Mouse (Mus musculus): ENCODE data around the gene Usp10. TPM values are rescaled to one million over a fixed set of nuclear protein-coding genes. Genes with fewer than 3 reads are reported as not detected.

Usp10 gene
- polyA plus RNA-seq, 1 experiment from 2014 or later = 107 TPM

- CTCF ChIA-PET = interaction anchor here (1.0 to 1.6 kb wide), 3 partner anchors 46 to 152 kb away, joined by 3 read pairs; no protein-coding TSS in a partner anchor
- H3K27me3 ChIP-seq = no peaks in the 10 kb centered on the region
- no peak for TF ChIP-seq CTCF (IDR thresholded peaks at IDR 0.05)
- DNase-seq (ENCODE audit: low read depth, low spot score) = no peak
- in situ Hi-C loops (cut with MboI; ENCODE audit: low pct_unique_long_range_greater_than_20kb) = loop anchor here (5.0 kb wide), 1 partner anchor 149 kb away; no protein-coding TSS in a partner anchor
- ATAC-seq = no peak
- POLR2A ChIA-PET = no interaction called here
These were observed 21.2 kb downstream of the Usp10 start for GRCm38 (mm10) chr8:119931317-119931716.

- ChIA-PET CTCF (no interaction called here), POLR2A (no interaction called here)
- no peaks in the 10 kb centered on the region for H3K27me3 ChIP-seq
- DNase-seq (ENCODE audit: low read depth, low spot score) = no peak
- in situ Hi-C loops (cut with MboI; ENCODE audit: low pct_unique_long_range_greater_than_20kb) = loop anchor here (5.0 kb wide), 1 partner anchor 151 kb away; no protein-coding TSS in a partner anchor
- ATAC-seq = no peak
- no peak for TF ChIP-seq CTCF (IDR thresholded peaks at IDR 0.05)
These were observed 23.5 kb downstream of the Usp10 start for GRCm38 (mm10) chr8:119933681-119934080.

- in situ Hi-C loops (cut with MboI; ENCODE audit: low pct_unique_long_range_greater_than_20kb) = no loop called here
- POLR2A ChIA-PET = no interaction called here
- no peaks in the 10 kb centered on the region for H3K27me3 ChIP-seq
- ATAC-seq (no peak), DNase-seq (ENCODE audit: low read depth, low spot score) (no peak)
- no peak for TF ChIP-seq CTCF (IDR thresholded peaks at IDR 0.05)
- CTCF ChIA-PET = interaction anchor here (1.6 kb wide), 1 partner anchor 9 kb away, joined by 5 read pairs; no protein-coding TSS in a partner anchor
These were observed 25.4 kb downstream of the Usp10 start for GRCm38 (mm10) chr8:119935541-119935940.

- ATAC-seq (no peak), DNase-seq (ENCODE audit: low read depth, low spot score) (no peak)
- TF ChIP-seq CTCF (IDR thresholded peaks at IDR 0.05) = no peak
- in situ Hi-C loops (cut with MboI; ENCODE audit: low pct_unique_long_range_greater_than_20kb) = no loop called here
- H3K27me3 ChIP-seq = no peaks in the 10 kb centered on the region
- CTCF ChIA-PET = interaction anchor here (1.0 kb wide), 1 partner anchor 12 kb away, joined by 3 read pairs; no protein-coding TSS in a partner anchor
- POLR2A ChIA-PET = interaction anchor here (0.7 kb wide), 1 partner anchor 154 kb away, joined by 5 read pairs; no protein-coding TSS in a partner anchor
These were observed 28.3 kb downstream of the Usp10 start for GRCm38 (mm10) chr8:119938481-119938880.

GRCm38 (mm10) chr8:119939336-119939735, 29.2 kb downstream of the Usp10 start:
- ATAC-seq (peak; percentile 44), DNase-seq (ENCODE audit: low read depth, low spot score) (no peak)
- H3K27me3 ChIP-seq = no peaks in the 10 kb centered on the region
- POLR2A ChIA-PET = interaction anchor here (0.7 kb wide), 1 partner anchor 154 kb away, joined by 5 read pairs; no protein-coding TSS in a partner anchor
- CTCF ChIA-PET = interaction anchor here (1.0 to 1.4 kb wide), 2 partner anchors 11 to 54 kb away, joined by 3 read pairs; no protein-coding TSS in a partner anchor
- in situ Hi-C loops (cut with MboI; ENCODE audit: low pct_unique_long_range_greater_than_20kb) = no loop called here
- TF ChIP-seq CTCF (IDR thresholded peaks at IDR 0.05) = no peak

- in situ Hi-C loops (cut with MboI; ENCODE audit: low pct_unique_long_range_greater_than_20kb) = no loop called here
- no peaks in the 10 kb centered on the region for H3K27me3 ChIP-seq
- DNase-seq (ENCODE audit: low read depth, low spot score) = no peak
- CTCF ChIA-PET = no interaction called here
- no peak for ATAC-seq
- no peak for TF ChIP-seq CTCF (IDR thresholded peaks at IDR 0.05)
- POLR2A ChIA-PET = no interaction called here
These were observed 31.3 kb downstream of the Usp10 start for GRCm38 (mm10) chr8:119941471-119941870.

GRCm38 (mm10) chr8:119943616-119944015, 33.5 kb downstream of the Usp10 start:
- CTCF ChIA-PET = interaction anchor here (0.9 to 3.0 kb wide), 7 partner anchors 8 to 133 kb away, joined by 3 to 15 read pairs (median 5); no protein-coding TSS in a partner anchor
- in situ Hi-C loops (cut with MboI; ENCODE audit: low pct_unique_long_range_greater_than_20kb) = no loop called here

GRCm38 (mm10) chr8:119944096-119944811, 34.1 kb downstream of the Usp10 start:
- no peak for DNase-seq (ENCODE audit: low read depth, low spot score)
- ChIA-PET POLR2A (no interaction called here), CTCF (interaction anchor here (0.9 to 3.0 kb wide), 9 partner anchors 9 to 134 kb away, joined by 3 to 15 read pairs (median 4); no protein-coding TSS in a partner anchor)
- peak; percentile 97 for TF ChIP-seq CTCF (IDR thresholded peaks at IDR 0.05)
- no peaks in the 10 kb centered on the region for H3K27me3 ChIP-seq
- in situ Hi-C loops (cut with MboI; ENCODE audit: low pct_unique_long_range_greater_than_20kb) = no loop called here
- ATAC-seq = peak; percentile 41

More at GRCm38 (mm10) chr8:119943616-119944015, 33.5 kb downstream of the Usp10 start:
- TF ChIP-seq CTCF (IDR thresholded peaks at IDR 0.05) = no peak
- no peak for DNase-seq (ENCODE audit: low read depth, low spot score)
- POLR2A ChIA-PET = no interaction called here
- no peak for ATAC-seq
- no peaks in the 10 kb centered on the region for H3K27me3 ChIP-seq

- no peak for ATAC-seq
- no peak for TF ChIP-seq CTCF (IDR thresholded peaks at IDR 0.05)
- in situ Hi-C loops (cut with MboI; ENCODE audit: low pct_unique_long_range_greater_than_20kb) = loop anchor here (5.0 kb wide), 1 partner anchor 131 kb away; no protein-coding TSS in a partner anchor
These were observed 36.2 kb downstream of the Usp10 start for GRCm38 (mm10) chr8:119946326-119946865.

GRCm38 (mm10) chr8:119947653-119948052, 37.5 kb downstream of the Usp10 start:
- ChIA-PET CTCF (no interaction called here), POLR2A (no interaction called here)
- in situ Hi-C loops (cut with MboI; ENCODE audit: low pct_unique_long_range_greater_than_20kb) = loop anchor here (5.0 kb wide), 1 partner anchor 130 kb away; no protein-coding TSS in a partner anchor
- ATAC-seq (no peak), DNase-seq (ENCODE audit: low read depth, low spot score) (no peak)
- no peak for TF ChIP-seq CTCF (IDR thresholded peaks at IDR 0.05)
- no peaks in the 10 kb centered on the region for H3K27me3 ChIP-seq

More at GRCm38 (mm10) chr8:119946326-119946865, 36.2 kb downstream of the Usp10 start:
- ChIA-PET CTCF (interaction anchor here (0.9 kb wide), 1 partner anchor 129 kb away, joined by 3 read pairs; no protein-coding TSS in a partner anchor), POLR2A (interaction anchor here (1.5 kb wide), 1 partner anchor 15 kb away, joined by 3 read pairs; no protein-coding TSS in a partner anchor)
- no peak for DNase-seq (ENCODE audit: low read depth, low spot score)
- H3K27me3 ChIP-seq = no peaks in the 10 kb centered on the region
